Mouse (Mus musculus) embryonic fibroblast, embryonic 13.5 days (primary cell): ENCODE measurements around the gene Pnkd.
A peak's percentile ranks its signal among the peaks of the same experiment; 100 is the strongest.

Experiments used
- CTCF ChIP-seq: IDR thresholded peaks from 2 replicates; pipeline ENCODE4 v1.5.1; 2011; ENCODE audit warnings: mild to moderate bottlenecking, control low read depth, low read length, moderate library complexity, borderline replicate concordance; ENCODE audit not compliant: insufficient read depth
- POLR2A ChIP-seq: IDR thresholded peaks from 2 replicates; pipeline ENCODE4 v1.6.1; 2011; ENCODE audit warnings: low read depth, mild to moderate bottlenecking, control low read depth, low read length, moderate library complexity

DNA sequence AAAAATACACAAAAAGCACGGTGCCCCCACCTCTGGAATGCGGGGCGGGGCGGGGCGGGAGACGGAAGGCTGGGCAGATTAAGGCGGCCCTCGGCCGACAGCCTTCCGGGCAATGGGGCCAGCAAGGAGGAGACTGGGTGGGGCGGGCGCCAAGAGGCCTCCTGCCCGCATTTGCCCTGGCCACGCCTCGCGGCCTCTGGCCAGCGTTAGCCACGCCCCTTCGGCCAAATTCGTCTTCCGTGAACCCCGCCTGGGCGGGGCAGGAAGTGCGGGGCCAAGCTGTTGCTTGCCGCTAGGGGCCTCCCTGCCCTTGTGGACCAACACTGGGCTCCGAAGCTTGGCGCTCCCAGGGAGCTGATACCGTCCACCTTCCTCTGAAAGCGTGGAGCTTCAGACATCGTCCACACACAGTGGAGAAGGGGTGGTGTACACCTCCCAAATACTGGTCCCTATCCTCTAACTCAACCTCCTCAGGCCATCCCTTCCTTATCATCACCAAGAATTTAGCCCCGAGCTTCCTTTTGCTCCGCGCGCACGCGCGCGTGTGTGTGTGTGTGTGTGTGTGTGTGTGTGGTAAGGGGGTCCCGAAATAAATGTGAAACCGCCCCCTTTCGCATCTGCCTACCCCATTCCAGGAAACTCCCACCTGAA lies 112.7 kb downstream of the Pnkd start:
- peak; percentile 60; the same call in 1 of the 2 replicates for TF ChIP-seq CTCF
- TF ChIP-seq POLR2A = peak; percentile 95
